Mouse (Mus musculus) stomach, embryonic 14.5 days (tissue): ENCODE data around the gene Adprhl2. TPM values are rescaled to one million over a fixed set of nuclear protein-coding genes. Genes with fewer than 3 reads are reported as not detected.

ENCODE experiments used
- ATAC-seq: fragments of 200-750 bp; cut with Nextera tagmentation; 2 replicates; pipeline ENCODE4 v1.8.0; 2017; ENCODE audit warnings: low read depth, moderate TSS enrichment; ENCODE audit not compliant: insufficient number of reproducible peaks, insufficient read depth, low FRiP score
- H3K27ac ChIP-seq: fragments of 300-500 bp; sonication (generic); 2 replicates; pipeline ENCODE4 v1.5.1; 2014; ENCODE audit warnings: mild to moderate bottlenecking, low read length, moderate library complexity, mixed read lengths
- H3K27me3 ChIP-seq: fragments of 300-500 bp; sonication (generic); 2 replicates; pipeline ENCODE4 v1.6.1; 2014; ENCODE audit warnings: low read length, control low read depth, mixed read lengths; ENCODE audit not compliant: control insufficient read depth, insufficient read depth
- H3K36me3 ChIP-seq: fragments of 300-500 bp; sonication (generic); 2 replicates; pipeline ENCODE4 v1.6.1; 2014; ENCODE audit warnings: mild to moderate bottlenecking, control low read depth, low read length, moderate library complexity, mixed read lengths; ENCODE audit not compliant: control insufficient read depth, insufficient read depth
- H3K4me1 ChIP-seq: fragments of 300-500 bp; sonication (generic); 2 replicates; pipeline ENCODE4 v1.6.1; 2014; ENCODE audit warnings: low read length, control low read depth, mixed read lengths; ENCODE audit not compliant: control insufficient read depth, insufficient read depth
- H3K4me2 ChIP-seq: fragments of 300-500 bp; sonication (generic); replicated peaks from 2 replicates; pipeline ENCODE4 v1.6.1; 2014; ENCODE audit warnings: low read depth, low read length, control low read depth
- H3K4me3 ChIP-seq: fragments of 300-500 bp; sonication (generic); 2 replicates; pipeline ENCODE4 v1.5.1; 2014; ENCODE audit warnings: low read depth, low read length, control low read depth
- H3K9ac ChIP-seq: fragments of 300-500 bp; sonication (generic); replicated peaks from 2 replicates; pipeline ENCODE4 v1.6.1; 2014; ENCODE audit warnings: low read depth, mild to moderate bottlenecking, control low read depth, low read length, moderate library complexity, mixed read lengths
- H3K9me3 ChIP-seq: fragments of 300-500 bp; sonication (generic); 2 replicates; pipeline ENCODE4 v1.6.1; 2016; ENCODE audit warnings: low read depth, low read length, control low read depth; ENCODE audit not compliant: control insufficient read depth
- WGBS: fragments of 180-500 bp; shearing (Covaris S2); extraction: QIAGEN DNeasy Blood & Tissue Kit; methylation state at CpG from one replicate; pipeline ENCODE4 v1.1.7; 2014; 5-methylcytosine and 5-hydroxymethylcytosine counted together
- polyA plus RNA-seq: library from polyadenylated mRNA; unstranded; fragments of >200 nt; fragmentation: Nextera tagmentation; extraction: Ambion mirVana; gene quantifications from 2 replicates; pipeline ENCODE4 v1.2.1, GENCODE M21; 2014

Gene Adprhl2
- polyA plus RNA-seq, 1 experiment from 2014 or later: 48.5 TPM

- no peak overlapping the region for H3K4me3 ChIP-seq
- no peak overlapping the region for H3K27ac ChIP-seq
- no peaks in the 10 kb centered on the region for H3K9me3 ChIP-seq
- H3K4me1 ChIP-seq: peaks cover 17% of the 10 kb centered on the region
- no peaks in the 10 kb centered on the region for H3K36me3 ChIP-seq
- H3K4me2 ChIP-seq: no peak overlapping the region
- peaks cover 12% of the 10 kb centered on the region; the same call in 1 of the 2 replicates for H3K27me3 ChIP-seq
- WGBS: 64% methylated on average over 4 of the region's 4 CpGs
- H3K9ac ChIP-seq: no peak overlapping the region
- ATAC-seq: no peak
Measured at GRCm38 (mm10) chr4:126303877-126304276, 17.6 kb downstream of the Adprhl2 start.

- peaks cover 22% of the 10 kb centered on the region for H3K4me1 ChIP-seq
- 8% methylated on average over 27 of the region's 27 CpGs for WGBS
- peaks cover 15% of the 10 kb centered on the region; the same call in 1 of the 2 replicates for H3K27me3 ChIP-seq
- no peak overlapping the region for H3K27ac ChIP-seq
- peak overlapping the region; percentile 79 for H3K4me2 ChIP-seq
- H3K9ac ChIP-seq: no peak overlapping the region
- no peaks in the 10 kb centered on the region for H3K9me3 ChIP-seq
- 0 out of 2 replicates have a peak, but pooled peaks have one; percentile 19 for ATAC-seq
- no peaks in the 10 kb centered on the region for H3K36me3 ChIP-seq
- peak overlapping the region; percentile 29 for H3K4me3 ChIP-seq
Measured at GRCm38 (mm10) chr4:126301584-126302309, 19.8 kb downstream of the Adprhl2 start.

- H3K36me3 ChIP-seq: no peaks in the 10 kb centered on the region
- no peak overlapping the region for H3K27ac ChIP-seq
- 0 out of 2 replicates have a peak overlapping the region, but pooled peaks have one; percentile 10 for H3K9ac ChIP-seq
- peak overlapping the region; percentile 29 for H3K4me3 ChIP-seq
- 1% methylated on average over 50 of the region's 50 CpGs for WGBS
- peak overlapping the region; percentile 79 for H3K4me2 ChIP-seq
- no peaks in the 10 kb centered on the region for H3K9me3 ChIP-seq
- H3K4me1 ChIP-seq: peaks cover 22% of the 10 kb centered on the region
- peaks cover 15% of the 10 kb centered on the region; the same call in 1 of the 2 replicates for H3K27me3 ChIP-seq
- peak; percentile 31; the same call in 1 of the 2 replicates for ATAC-seq
Measured at GRCm38 (mm10) chr4:126300916-126301583, 20.5 kb downstream of the Adprhl2 start.

GRCm38 (mm10) chr4:126296617-126297101 lies 24.8 kb downstream of the Adprhl2 start:
- H3K4me2 ChIP-seq: peak overlapping the region; percentile 41
- ATAC-seq: peak; percentile 57; the same call in 1 of the 2 replicates
- WGBS: 1% methylated on average over 34 of the region's 34 CpGs
- peaks cover 21% of the 10 kb centered on the region for H3K4me1 ChIP-seq
- H3K9me3 ChIP-seq: no peaks in the 10 kb centered on the region
- H3K27ac ChIP-seq: peak overlapping the region; percentile 41; the same call in 1 of the 2 replicates
- H3K4me3 ChIP-seq: peak overlapping the region; percentile 18
- no peak overlapping the region; the same call in 1 of the 2 replicates for H3K9ac ChIP-seq
- peaks cover 15% of the 10 kb centered on the region; the same call in 1 of the 2 replicates for H3K27me3 ChIP-seq
- H3K36me3 ChIP-seq: no peaks in the 10 kb centered on the region

GRCm38 (mm10) chr4:126295937-126296336 lies 25.6 kb downstream of the Adprhl2 start:
- WGBS: 45% methylated on average over 4 of the region's 4 CpGs
- Histone ChIP-seq H3K27me3 (peaks cover 13% of the 10 kb centered on the region; the same call in 1 of the 2 replicates), H3K9me3 (no peaks in the 10 kb centered on the region), H3K4me1 (peaks cover 14% of the 10 kb centered on the region), H3K27ac (no peak overlapping the region), H3K36me3 (no peaks in the 10 kb centered on the region), H3K4me3 (no peak overlapping the region), H3K4me2 (peak overlapping the region; percentile 41; the same call in 1 of the 2 replicates), H3K9ac (no peak overlapping the region)
- no peak for ATAC-seq

GRCm38 (mm10) chr4:126295152-126295551 lies 26.4 kb downstream of the Adprhl2 start:
- no peak for ATAC-seq
- Histone ChIP-seq H3K27me3 (0 out of 2 replicates have a peak, but pooled peaks cover 5% of the 10 kb centered on the region), H3K9me3 (no peaks in the 10 kb centered on the region), H3K27ac (no peak overlapping the region), H3K4me3 (no peak overlapping the region), H3K4me2 (no peak overlapping the region), H3K36me3 (no peaks in the 10 kb centered on the region), H3K9ac (no peak overlapping the region), H3K4me1 (peaks cover 6% of the 10 kb centered on the region)
- 77% methylated on average over 6 of the region's 6 CpGs for WGBS

GRCm38 (mm10) chr4:126291196-126291595 lies 30.3 kb downstream of the Adprhl2 start:
- Histone ChIP-seq H3K27ac (no peak overlapping the region), H3K27me3 (no peaks in the 10 kb centered on the region; the same call in 1 of the 2 replicates), H3K4me3 (no peak overlapping the region), H3K9me3 (no peaks in the 10 kb centered on the region), H3K4me2 (no peak overlapping the region), H3K36me3 (no peaks in the 10 kb centered on the region), H3K4me1 (peaks cover 7% of the 10 kb centered on the region), H3K9ac (no peak overlapping the region)
- 16% methylated on average over 13 of the region's 13 CpGs for WGBS
- ATAC-seq: no peak

- Histone ChIP-seq H3K4me3 (no peak overlapping the region), H3K36me3 (no peaks in the 10 kb centered on the region), H3K4me2 (no peak overlapping the region), H3K27me3 (no peaks in the 10 kb centered on the region; the same call in 1 of the 2 replicates), H3K9me3 (no peaks in the 10 kb centered on the region), H3K27ac (no peak overlapping the region), H3K4me1 (peaks cover 7% of the 10 kb centered on the region), H3K9ac (no peak overlapping the region)
- WGBS: 87% methylated on average over 8 of the region's 8 CpGs
- ATAC-seq: no peak
Measured at GRCm38 (mm10) chr4:126290314-126290713, 31.2 kb downstream of the Adprhl2 start.
